Mouse (Mus musculus) G1E (cell line): ENCODE data around the gene Wnt9a.

Experiments used
- CTCF ChIP-seq: IDR thresholded peaks from 2 replicates; pipeline ENCODE4 v1.5.1; 2012; ENCODE audit warnings: low read depth, low read length, inconsistent platforms, mixed read lengths
- GATA1 ChIP-seq: IDR thresholded peaks from 2 replicates; pipeline ENCODE4 v1.6.1; 2012; ENCODE audit warnings: borderline replicate concordance, low read length, inconsistent platforms, mixed read lengths

- no peak for TF ChIP-seq CTCF
- no peak for TF ChIP-seq GATA1
Observed at GRCm38 (mm10) chr11:59264593-59264992, 42.1 kb upstream of the Wnt9a start.
